Mouse (Mus musculus) G1E (cell line): Measurements from ENCODE around the gene Tap2. TPM values are rescaled to one million over a fixed set of nuclear protein-coding genes. Genes with fewer than 3 reads are reported as not detected.

Experiments used
- ATAC-seq: 2 replicates; pipeline ENCODE4 v1.8.0; 2016; ENCODE audit warnings: mild to moderate bottlenecking; ENCODE audit not compliant: insufficient number of reproducible peaks, poor library complexity, low FRiP score, severe bottlenecking; ENCODE audit errors: extremely low read depth
- DNase-seq: peaks from one replicate; pipeline ENCODE4 v3.0.0; 2012; ENCODE audit warnings: low spot score
- H3K27me3 ChIP-seq: 2 replicates; pipeline ENCODE4 v1.6.1; 2012; ENCODE audit warnings: mild to moderate bottlenecking, low read length, inconsistent platforms; ENCODE audit not compliant: insufficient read depth
- H3K36me3 ChIP-seq: replicated peaks from 2 replicates; pipeline ENCODE3; 2012; ENCODE audit warnings: mild to moderate bottlenecking, inconsistent platforms
- H3K4me1 ChIP-seq: 2 replicates; pipeline ENCODE4 v1.6.1; 2012; ENCODE audit warnings: low read depth, low read length, inconsistent platforms, mixed read lengths; ENCODE audit not compliant: insufficient read depth
- H3K4me3 ChIP-seq: 2 replicates; pipeline ENCODE4 v1.5.1; 2012; ENCODE audit warnings: low read depth, mild to moderate bottlenecking, inconsistent platforms, low read length, moderate library complexity, mixed read lengths
- H3K9me3 ChIP-seq: replicated peaks from 2 replicates; pipeline ENCODE4 v1.6.1; 2012; ENCODE audit warnings: inconsistent platforms
- CTCF ChIP-seq: IDR thresholded peaks from 2 replicates; pipeline ENCODE4 v1.5.1; 2012; ENCODE audit warnings: low read depth, low read length, inconsistent platforms, mixed read lengths
- GATA1 ChIP-seq: IDR thresholded peaks from 2 replicates; pipeline ENCODE4 v1.6.1; 2012; ENCODE audit warnings: borderline replicate concordance, low read length, inconsistent platforms, mixed read lengths
- GATA2 ChIP-seq: IDR thresholded peaks from 2 replicates; pipeline ENCODE4 v1.6.1; 2012; ENCODE audit warnings: low read depth, low read length, inconsistent platforms, borderline replicate concordance
- POLR2AphosphoS5 ChIP-seq: IDR thresholded peaks from 2 replicates; pipeline ENCODE4 v1.6.1; 2012; ENCODE audit warnings: low read depth, low read length, inconsistent platforms; ENCODE audit not compliant: insufficient replicate concordance
- TAL1 ChIP-seq: conservative IDR thresholded peaks from 2 replicates; pipeline ENCODE4 v1.6.1; 2012; ENCODE audit warnings: low read depth, low read length, inconsistent platforms, mixed read lengths
- polyA plus RNA-seq: library from polyadenylated mRNA; stranded (reverse); fragments of >175 nt; gene quantifications from 2 replicates; pipeline ENCODE4 v1.2.3, GENCODE M21; 2012
- total RNA-seq, 2 experiments: library from RNA; stranded (forward) in 1 of 2; stranded (reverse) in 1 of 2; fragments of 200-1000 nt in 1 of 2; fragments of >200 nt in 1 of 2; fragmentation: Nextera tagmentation in 1 of 2; gene quantifications; 2 replicates each; pipeline ENCODE4 v1.2.3; 2014 to 2017

Gene Tap2
- total and polyA plus RNA-seq, 3 experiments, result 8.7 to 56.4 (median 13.4) TPM

- H3K4me1 ChIP-seq, result no peaks in the 10 kb centered on the region
- H3K27me3 ChIP-seq, result peaks cover 16% of the 10 kb centered on the region
- no peaks in the 10 kb centered on the region for H3K9me3 ChIP-seq
- no peaks in the 10 kb centered on the region for H3K36me3 ChIP-seq
- no peak for ATAC-seq
- TF ChIP-seq POLR2AphosphoS5, result no peak
- no peak for TF ChIP-seq CTCF
- no peak for TF ChIP-seq GATA2
- TF ChIP-seq GATA1, result no peak
- no peak for TF ChIP-seq TAL1
- DNase-seq, result no peak
- no peak within 1 kb of the TSS for H3K4me3 ChIP-seq
Measured at GRCm38 (mm10) chr17:34257594-34258375, 54.5 kb downstream of the Tap2 start, which contains the start of gene H2-Ab1. Gene H2-Ab1 (plus strand): TSS chr17:34257689.

GRCm38 (mm10) chr17:34260551-34260950, 57.2 kb downstream of the Tap2 start:
- H3K4me3 ChIP-seq, result no peak overlapping the region
- ATAC-seq, result no peak
- TF ChIP-seq POLR2AphosphoS5 (no peak), TAL1 (no peak), GATA2 (no peak), GATA1 (no peak)
- H3K9me3 ChIP-seq, result peaks cover 10% of the 10 kb centered on the region
- DNase-seq, result no peak
- H3K4me1 ChIP-seq, result no peaks in the 10 kb centered on the region
- H3K27me3 ChIP-seq, result peaks cover 25% of the 10 kb centered on the region
- no peaks in the 10 kb centered on the region for H3K36me3 ChIP-seq

- peaks cover 10% of the 10 kb centered on the region for H3K9me3 ChIP-seq
- ATAC-seq (no peak), DNase-seq (no peak)
- no peaks in the 10 kb centered on the region for H3K4me1 ChIP-seq
- H3K4me3 ChIP-seq, result no peak overlapping the region
- no peak for TF ChIP-seq CTCF
- no peak for TF ChIP-seq TAL1
- no peak for TF ChIP-seq GATA1
- TF ChIP-seq POLR2AphosphoS5, result no peak
- no peak for TF ChIP-seq GATA2
- peaks cover 25% of the 10 kb centered on the region for H3K27me3 ChIP-seq
- no peaks in the 10 kb centered on the region for H3K36me3 ChIP-seq
Measured at GRCm38 (mm10) chr17:34261502-34261901, 58.2 kb downstream of the Tap2 start.

GRCm38 (mm10) chr17:34263068-34263467, 59.7 kb downstream of the Tap2 start:
- no peak overlapping the region for H3K4me3 ChIP-seq
- H3K9me3 ChIP-seq, result peaks cover 10% of the 10 kb centered on the region
- ATAC-seq (no peak), DNase-seq (peak; percentile 20)
- peaks cover 34% of the 10 kb centered on the region for H3K27me3 ChIP-seq
- no peak for TF ChIP-seq POLR2AphosphoS5
- TF ChIP-seq GATA2, result no peak
- TF ChIP-seq TAL1, result no peak
- TF ChIP-seq GATA1, result no peak
- no peak for TF ChIP-seq CTCF
- no peaks in the 10 kb centered on the region for H3K4me1 ChIP-seq
- no peaks in the 10 kb centered on the region for H3K36me3 ChIP-seq

GRCm38 (mm10) chr17:34263811-34264371, 60.6 kb downstream of the Tap2 start:
- no peak for DNase-seq

GRCm38 (mm10) chr17:34264452-34265351, 61.4 kb downstream of the Tap2 start:
- DNase-seq (no peak), ATAC-seq (no peak)
- H3K4me1 ChIP-seq, result no peaks in the 10 kb centered on the region
- TF ChIP-seq POLR2AphosphoS5, result no peak
- no peak for TF ChIP-seq CTCF
- no peak for TF ChIP-seq GATA2
- TF ChIP-seq GATA1, result no peak
- no peak for TF ChIP-seq TAL1
- H3K36me3 ChIP-seq, result no peaks in the 10 kb centered on the region
- H3K27me3 ChIP-seq, result peaks cover 28% of the 10 kb centered on the region
- H3K9me3 ChIP-seq, result peaks cover 10% of the 10 kb centered on the region
- peak overlapping the region; percentile 30; the same call in 1 of the 2 replicates for H3K4me3 ChIP-seq

More at GRCm38 (mm10) chr17:34263811-34264371, 60.6 kb downstream of the Tap2 start:
- TF ChIP-seq GATA1, result no peak
- no peak for TF ChIP-seq POLR2AphosphoS5
- no peak for TF ChIP-seq GATA2
- no peak for TF ChIP-seq TAL1
- no peak for TF ChIP-seq CTCF
- ATAC-seq, result no peak
- Histone ChIP-seq H3K4me3 (no peak overlapping the region), H3K4me1 (no peaks in the 10 kb centered on the region), H3K27me3 (peaks cover 32% of the 10 kb centered on the region), H3K36me3 (no peaks in the 10 kb centered on the region), H3K9me3 (peaks cover 10% of the 10 kb centered on the region)

Other genes starting within 250 kb of the Tap2 start
Only the 20 nearest of the 24 such genes appear.
- gene Ring1, start 178.8 kb upstream of the Tap2 start, total RNA-seq (2014; fragmentation: Nextera tagmentation), result 8.4 and 9.7 TPM in 2 replicates
- gene Ring1, start 178.8 kb upstream of the Tap2 start, total RNA-seq (2017), result 10.9 and 13.1 TPM in 2 replicates
- gene Ring1, start 178.8 kb upstream of the Tap2 start, polyA plus RNA-seq, result 46.4 and 59.9 TPM in 2 replicates
- gene H2-Ke6, start 175.5 kb upstream of the Tap2 start, total RNA-seq (2014; fragmentation: Nextera tagmentation), result 77.5 and 87.1 TPM in 2 replicates
- gene H2-Ke6, start 175.5 kb upstream of the Tap2 start, total RNA-seq (2017), result 44.7 and 45.9 TPM in 2 replicates
- 58.6 and 78.0 TPM in 2 replicates for gene H2-Ke6, start 175.5 kb upstream of the Tap2 start, polyA plus RNA-seq
- 16.9 and 17.5 TPM in 2 replicates for gene Slc39a7, start 171.8 kb upstream of the Tap2 start, total RNA-seq (2014; fragmentation: Nextera tagmentation)
- gene Slc39a7, start 171.8 kb upstream of the Tap2 start, total RNA-seq (2017), result 58.0 and 60.1 TPM in 2 replicates
- gene Slc39a7, start 171.8 kb upstream of the Tap2 start, polyA plus RNA-seq, result 66.0 and 98.1 TPM in 2 replicates
- 27.7 and 29.7 TPM in 2 replicates for gene Rxrb, start 171.7 kb upstream of the Tap2 start, total RNA-seq (2014; fragmentation: Nextera tagmentation)
- 30.5 and 34.7 TPM in 2 replicates for gene Rxrb, start 171.7 kb upstream of the Tap2 start, total RNA-seq (2017)
- 175 and 211 TPM in 2 replicates for gene Rxrb, start 171.7 kb upstream of the Tap2 start, polyA plus RNA-seq
- gene Col11a2, start 164.1 kb upstream of the Tap2 start, total RNA-seq (2014; fragmentation: Nextera tagmentation), result 0.45 and 0.92 TPM in 2 replicates
- gene Col11a2, start 164.1 kb upstream of the Tap2 start, total RNA-seq (2017), result 0.58 and 1.6 TPM in 2 replicates
- 1.9 and 2.3 TPM in 2 replicates for gene Col11a2, start 164.1 kb upstream of the Tap2 start, polyA plus RNA-seq
- gene H2-Oa, start 111.2 kb upstream of the Tap2 start, total RNA-seq (2014; fragmentation: Nextera tagmentation), result not detected in 2 replicates
- gene H2-Oa, start 111.2 kb upstream of the Tap2 start, total RNA-seq (2017), result 0.11 TPM in 1 of 2 replicates, not detected in the other
- not detected in 2 replicates for gene H2-Oa, start 111.2 kb upstream of the Tap2 start, polyA plus RNA-seq
- 11.0 and 16.1 TPM in 2 replicates for gene H2-DMa, start 84.0 kb upstream of the Tap2 start, total RNA-seq (2014; fragmentation: Nextera tagmentation)
- gene H2-DMa, start 84.0 kb upstream of the Tap2 start, total RNA-seq (2017), result 2.8 and 3.8 TPM in 2 replicates
- gene H2-DMa, start 84.0 kb upstream of the Tap2 start, polyA plus RNA-seq, result 0.62 and 1.3 TPM in 2 replicates
- gene Brd2, start 80.9 kb upstream of the Tap2 start, total RNA-seq (2014; fragmentation: Nextera tagmentation), result 336 and 447 TPM in 2 replicates
- 214 and 244 TPM in 2 replicates for gene Brd2, start 80.9 kb upstream of the Tap2 start, total RNA-seq (2017)
- 198 and 298 TPM in 2 replicates for gene Brd2, start 80.9 kb upstream of the Tap2 start, polyA plus RNA-seq
- not detected in 2 replicates for gene H2-DMb2, start 60.2 kb upstream of the Tap2 start, total RNA-seq (2014; fragmentation: Nextera tagmentation)
- gene H2-DMb2, start 60.2 kb upstream of the Tap2 start, total RNA-seq (2017), result not detected in 2 replicates
- not detected in 2 replicates for gene H2-DMb2, start 60.2 kb upstream of the Tap2 start, polyA plus RNA-seq
- gene H2-DMb1, start 50.5 kb upstream of the Tap2 start, total RNA-seq (2014; fragmentation: Nextera tagmentation), result not detected in 2 replicates
- gene H2-DMb1, start 50.5 kb upstream of the Tap2 start, total RNA-seq (2017), result 0.41 and 0.44 TPM in 2 replicates
- gene H2-DMb1, start 50.5 kb upstream of the Tap2 start, polyA plus RNA-seq, result 0.06 and 0.10 TPM in 2 replicates
- 6.5 and 6.8 TPM in 2 replicates for gene Tap1, start 16.0 kb upstream of the Tap2 start, total RNA-seq (2014; fragmentation: Nextera tagmentation)
- gene Tap1, start 16.0 kb upstream of the Tap2 start, total RNA-seq (2017), result 7.2 and 11.0 TPM in 2 replicates
- gene Tap1, start 16.0 kb upstream of the Tap2 start, polyA plus RNA-seq, result 7.4 and 7.6 TPM in 2 replicates
- gene Psmb9, start 15.8 kb upstream of the Tap2 start, total RNA-seq (2014; fragmentation: Nextera tagmentation), result not detected in 2 replicates
- 3.7 and 4.8 TPM in 2 replicates for gene Psmb9, start 15.8 kb upstream of the Tap2 start, total RNA-seq (2017)
- 1.5 and 1.9 TPM in 2 replicates for gene Psmb9, start 15.8 kb upstream of the Tap2 start, polyA plus RNA-seq
- gene Psmb8, start 5.8 kb upstream of the Tap2 start, total RNA-seq (2014; fragmentation: Nextera tagmentation), result not detected in 2 replicates
- gene Psmb8, start 5.8 kb upstream of the Tap2 start, total RNA-seq (2017), result 0.06 and 0.11 TPM in 2 replicates
- 0.15 and 0.25 TPM in 2 replicates for gene Psmb8, start 5.8 kb upstream of the Tap2 start, polyA plus RNA-seq
- not detected in 2 replicates for gene H2-Ob, start 35.4 kb downstream of the Tap2 start, total RNA-seq (2014; fragmentation: Nextera tagmentation)
- gene H2-Ob, start 35.4 kb downstream of the Tap2 start, total RNA-seq (2017), result 0.11 TPM in 1 of 2 replicates, not detected in the other
- not detected in 2 replicates for gene H2-Ob, start 35.4 kb downstream of the Tap2 start, polyA plus RNA-seq
- gene H2-Ab1, start 54.2 kb downstream of the Tap2 start, total RNA-seq (2014; fragmentation: Nextera tagmentation), result not detected in 2 replicates
- gene H2-Ab1, start 54.2 kb downstream of the Tap2 start, total RNA-seq (2017), result 0.27 and 0.29 TPM in 2 replicates
- gene H2-Ab1, start 54.2 kb downstream of the Tap2 start, polyA plus RNA-seq, result 0.07 and 0.11 TPM in 2 replicates
- gene H2-Aa, start 84.3 kb downstream of the Tap2 start, total RNA-seq (2014; fragmentation: Nextera tagmentation), result not detected in 2 replicates
- gene H2-Aa, start 84.3 kb downstream of the Tap2 start, total RNA-seq (2017), result 0.06 TPM in 1 of 2 replicates, not detected in the other
- gene H2-Aa, start 84.3 kb downstream of the Tap2 start, polyA plus RNA-seq, result not detected in 2 replicates
- not detected in 2 replicates for gene H2-Eb1, start 102.3 kb downstream of the Tap2 start, total RNA-seq (2014; fragmentation: Nextera tagmentation)
- 0.12 TPM in 1 of 2 replicates, not detected in the other for gene H2-Eb1, start 102.3 kb downstream of the Tap2 start, total RNA-seq (2017)
- gene H2-Eb1, start 102.3 kb downstream of the Tap2 start, polyA plus RNA-seq, result not detected in 2 replicates
- gene H2-Eb2, start 122.1 kb downstream of the Tap2 start, total RNA-seq (2014; fragmentation: Nextera tagmentation), result not detected in 2 replicates
- 0.05 and 0.06 TPM in 2 replicates for gene H2-Eb2, start 122.1 kb downstream of the Tap2 start, total RNA-seq (2017)
- gene H2-Eb2, start 122.1 kb downstream of the Tap2 start, polyA plus RNA-seq, result not detected in 2 replicates
- gene Btnl2, start 151.3 kb downstream of the Tap2 start, total RNA-seq (2014; fragmentation: Nextera tagmentation), result not detected in 2 replicates
- gene Btnl2, start 151.3 kb downstream of the Tap2 start, total RNA-seq (2017), result 0.05 TPM in 1 of 2 replicates, not detected in the other
- not detected in 2 replicates for gene Btnl2, start 151.3 kb downstream of the Tap2 start, polyA plus RNA-seq
- gene Btnl1, start 173.6 kb downstream of the Tap2 start, total RNA-seq (2014; fragmentation: Nextera tagmentation), result not detected in 2 replicates
- gene Btnl1, start 173.6 kb downstream of the Tap2 start, total RNA-seq (2017), result 0.22 TPM in 1 of 2 replicates, not detected in the other
- not detected in 2 replicates for gene Btnl1, start 173.6 kb downstream of the Tap2 start, polyA plus RNA-seq